Mouse (Mus musculus) CH12.LX (cell line): ENCODE results near the gene Olfr685. TPM values are rescaled to one million over a fixed set of nuclear protein-coding genes. Genes with fewer than 3 reads are reported as not detected.

Experiments
- DNase-seq: peaks from one replicate; pipeline ENCODE4 v3.0.0-alpha.2; 2013; ENCODE audit errors: extremely low read depth
- H3K27ac ChIP-seq: 2 replicates; pipeline ENCODE4 v1.5.1; 2012; ENCODE audit warnings: low read depth, mild to moderate bottlenecking, control low read depth, moderate library complexity; ENCODE audit not compliant: insufficient read depth
- H3K27me3 ChIP-seq: replicated peaks from 2 replicates; pipeline ENCODE3; 2012; ENCODE audit warnings: inconsistent platforms
- H3K36me3 ChIP-seq, 2 experiments: replicated peaks in 1 of 2; 2 replicates each; pipeline versions ENCODE3 to v1.6.1; 2012; ENCODE audit warnings: inconsistent platforms in 1 of 2, low read length in 1 of 2, mild to moderate bottlenecking in 1 of 2, mixed read lengths in 1 of 2, moderate library complexity in 1 of 2; ENCODE audit not compliant: control insufficient read depth in 1 of 2, insufficient read depth in 1 of 2
- H3K4me1 ChIP-seq, 2 experiments: 2 replicates each; pipeline ENCODE4 v1.6.1; 2012; ENCODE audit warnings: inconsistent platforms in 1 of 2, moderate library complexity in 1 of 2; ENCODE audit not compliant: insufficient read depth in 2 of 2, control insufficient read depth in 1 of 2
- H3K4me2 ChIP-seq: 2 replicates; pipeline ENCODE4 v1.6.1; 2012; ENCODE audit warnings: low read depth, mild to moderate bottlenecking, control low read depth; ENCODE audit not compliant: poor library complexity, insufficient read depth, severe bottlenecking
- H3K4me3 ChIP-seq, 3 experiments: fragments of 150-350 bp in 1 of 3; sonication (generic) in 1 of 3; replicated peaks in 1 of 3; 2 replicates each; pipeline versions ENCODE3 to v1.5.1; 2011 to 2012; ENCODE audit warnings: low read depth in 2 of 3, low read length in 2 of 3, mild to moderate bottlenecking in 2 of 3, moderate library complexity in 2 of 3, control low read depth in 1 of 3, improper control_type of control experiment in 1 of 3, inconsistent platforms in 1 of 3, mixed read lengths in 1 of 3; ENCODE audit not compliant: poor library complexity in 1 of 3
- H3K79me2 ChIP-seq: replicated peaks from 2 replicates; pipeline ENCODE4 v1.6.1; 2012; ENCODE audit warnings: mild to moderate bottlenecking, moderate library complexity; ENCODE audit not compliant: control insufficient read depth, poor library complexity, insufficient read depth, severe bottlenecking; ENCODE audit errors: extremely low read depth
- H3K9ac ChIP-seq: 2 replicates; pipeline ENCODE4 v1.6.1; 2012; ENCODE audit warnings: low read depth, mild to moderate bottlenecking, control low read depth, moderate library complexity; ENCODE audit not compliant: insufficient read depth
- H3K9me3 ChIP-seq: replicated peaks from 2 replicates; pipeline ENCODE3; 2012; ENCODE audit warnings: low read length, inconsistent platforms, mixed read lengths
- CTCF ChIP-seq, 2 experiments: IDR thresholded peaks in 1 of 2; conservative IDR thresholded peaks in 1 of 2; 2 replicates each; pipeline ENCODE4 v1.5.1; 2011 to 2012; ENCODE audit warnings: low read depth in 2 of 2, low read length in 2 of 2, improper control_type of control experiment in 1 of 2, inconsistent platforms in 1 of 2, mild to moderate bottlenecking in 1 of 2, moderate library complexity in 1 of 2
- E2F4 ChIP-seq: IDR thresholded peaks from 2 replicates; pipeline ENCODE4 v1.6.1; 2011; ENCODE audit warnings: low read depth, low read length, improper control_type of control experiment; ENCODE audit not compliant: insufficient replicate concordance
- ELF1 ChIP-seq: IDR thresholded peaks from 2 replicates; pipeline ENCODE4 v1.6.1; 2014; ENCODE audit warnings: low read depth, mild to moderate bottlenecking, inconsistent platforms, low read length, improper control_type of control experiment
- ETS1 ChIP-seq: conservative IDR thresholded peaks from 2 replicates; pipeline ENCODE4 v1.6.1; 2012; ENCODE audit warnings: low read depth, mild to moderate bottlenecking, inconsistent platforms, low read length, improper control_type of control experiment, moderate library complexity
- HCFC1 ChIP-seq: IDR thresholded peaks from 2 replicates; pipeline ENCODE4 v1.6.1; 2012; ENCODE audit warnings: low read depth, mild to moderate bottlenecking, inconsistent platforms, low read length, improper control_type of control experiment
- JUN ChIP-seq: IDR thresholded peaks from 2 replicates; pipeline ENCODE4 v1.6.1; 2011; ENCODE audit warnings: low read depth, mild to moderate bottlenecking, low read length, improper control_type of control experiment, moderate library complexity; ENCODE audit not compliant: insufficient read depth
- KAT2A ChIP-seq: IDR thresholded peaks from 2 replicates; pipeline ENCODE4 v1.6.1; 2012; ENCODE audit warnings: low read length, improper control_type of control experiment, inconsistent platforms; ENCODE audit not compliant: insufficient replicate concordance
- MAX ChIP-seq: IDR thresholded peaks from 2 replicates; pipeline ENCODE4 v1.6.1; 2011; ENCODE audit warnings: low read length, improper control_type of control experiment
- MEF2A ChIP-seq: IDR thresholded peaks from 2 replicates; pipeline ENCODE4 v1.6.1; 2014; ENCODE audit warnings: low read depth, mild to moderate bottlenecking, inconsistent platforms, low read length, improper control_type of control experiment, borderline replicate concordance
- MXI1 ChIP-seq: IDR thresholded peaks from 2 replicates; pipeline ENCODE4 v1.6.1; 2011; ENCODE audit warnings: mild to moderate bottlenecking, low read depth, low read length, improper control_type of control experiment
- NRF1 ChIP-seq: IDR thresholded peaks from 2 replicates; pipeline ENCODE4 v1.6.1; 2014; ENCODE audit warnings: low read depth, mild to moderate bottlenecking, inconsistent platforms, low read length, improper control_type of control experiment, moderate library complexity
- RAD21 ChIP-seq: IDR thresholded peaks from 2 replicates; pipeline ENCODE4 v1.6.1; 2011; ENCODE audit warnings: low read depth, mild to moderate bottlenecking, low read length, improper control_type of control experiment, moderate library complexity
- SIN3A ChIP-seq: IDR thresholded peaks from 2 replicates; pipeline ENCODE4 v1.6.1; 2012; ENCODE audit warnings: low read length, improper control_type of control experiment, inconsistent platforms
- SMC3 ChIP-seq: IDR thresholded peaks from 2 replicates; pipeline ENCODE4 v1.6.1; 2011; ENCODE audit warnings: low read depth, low read length, improper control_type of control experiment
- UBTF ChIP-seq: IDR thresholded peaks from 2 replicates; pipeline ENCODE4 v1.6.1; 2012; ENCODE audit warnings: low read depth, mild to moderate bottlenecking, inconsistent platforms, low read length, improper control_type of control experiment, moderate library complexity
- ZMIZ1 ChIP-seq: IDR thresholded peaks from 2 replicates; pipeline ENCODE4 v1.6.1; 2012; ENCODE audit warnings: low read depth, mild to moderate bottlenecking, inconsistent platforms, low read length, improper control_type of control experiment
- ZNF384 ChIP-seq: IDR thresholded peaks from 2 replicates; pipeline ENCODE4 v1.6.1; 2012; ENCODE audit warnings: low read depth, low read length, improper control_type of control experiment, inconsistent platforms
- dilution Hi-C: fragments of 300-500 bp; cut with MboI; formaldehyde crosslinking; loops from 2 replicates; pipeline ENCODE4 v1.14.3; 2020; ENCODE audit warnings: low sequenced_read_pairs; ENCODE audit not compliant: extremely low pct_unique_long_range_greater_than_20kb, extremely low pct_ligation_motif_present
- in situ Hi-C: fragments of 300-500 bp; cut with MboI; formaldehyde crosslinking; loops from 3 replicates; pipeline ENCODE4 v1.14.3; 2019; ENCODE audit warnings: low sequenced_read_pairs, low pct_ligation_motif_present, low pct_unique_long_range_greater_than_20kb, mixed read lengths
- polyA plus RNA-seq: library from polyadenylated mRNA; unstranded; fragments of >175 nt; gene quantifications from 2 replicates; pipeline ENCODE4 v1.2.1, GENCODE M21; 2012; ENCODE audit warnings: low read depth; ENCODE audit not compliant: insufficient read length
- total RNA-seq, 2 experiments: library from RNA; depleted of rRNA; stranded (reverse); fragments of 300-350 nt in 1 of 2; fragments of >200 nt in 1 of 2; gene quantifications; 2 replicates each; pipeline ENCODE4 v1.2.3; 2012 to 2014

Gene Olfr685
- total and polyA plus RNA-seq, 3 experiments: not detected

- Histone ChIP-seq H3K4me1 (no peaks in the 10 kb centered on the region), H3K9ac (no peak overlapping the region), H3K79me2 (no peaks in the 10 kb centered on the region), H3K4me3 (no peak overlapping the region), H3K36me3 (no peaks in the 10 kb centered on the region), H3K9me3 (no peaks in the 10 kb centered on the region), H3K27ac (no peak overlapping the region), H3K27me3 (no peaks in the 10 kb centered on the region), H3K4me2 (no peak overlapping the region)
- no peak for DNase-seq
- TF ChIP-seq SIN3A (no peak), KAT2A (no peak), HCFC1 (no peak), MEF2A (no peak), MXI1 (no peak), UBTF (no peak), ETS1 (no peak), CTCF (conservative IDR thresholded peaks at IDR 0.05 in 1 of 2, IDR thresholded peaks at IDR 0.05 in 1 of 2; ENCODE audit: low read depth in 2 of 2, low read length in 2 of 2) (no peak), MAX (no peak), JUN (no peak), E2F4 (no peak), ZMIZ1 (no peak), NRF1 (no peak), ELF1 (no peak), SMC3 (no peak)
- in situ Hi-C loops (no loop called here), dilution Hi-C loops (no loop called here)
These were observed 40.9 kb upstream of the Olfr685 start for GRCm38 (mm10) chr7:105226703-105227102.

DNA sequence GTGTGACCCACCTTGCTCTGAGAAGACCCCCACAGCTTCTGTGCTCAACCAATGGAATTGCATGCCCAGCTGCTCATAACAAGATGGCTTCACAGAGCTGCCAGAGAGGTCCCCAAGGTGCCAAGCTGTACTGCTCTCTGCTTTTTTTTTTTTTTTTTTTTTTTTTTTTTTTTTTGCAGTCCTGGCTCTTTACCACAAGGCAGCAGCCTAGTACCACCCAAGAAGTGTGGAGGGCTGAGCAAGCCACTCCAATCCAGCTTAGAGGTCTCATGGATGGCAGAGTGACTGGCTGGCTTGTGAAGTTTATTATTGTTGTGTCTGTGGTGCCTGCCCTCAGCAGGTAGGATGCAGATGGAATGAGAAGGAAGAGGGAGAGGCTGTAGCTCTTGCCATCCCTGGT is 40.3 kb upstream of the Olfr685 start:
- Histone ChIP-seq H3K9ac (no peak overlapping the region), H3K4me3 (no peak overlapping the region), H3K4me1 (no peaks in the 10 kb centered on the region), H3K27me3 (no peaks in the 10 kb centered on the region), H3K27ac (no peak overlapping the region), H3K4me2 (no peak overlapping the region), H3K36me3 (no peaks in the 10 kb centered on the region), H3K9me3 (no peaks in the 10 kb centered on the region), H3K79me2 (no peaks in the 10 kb centered on the region)
- dilution Hi-C loops: no loop called here
- DNase-seq: no peak
- TF ChIP-seq ZNF384 (peak; percentile 83), MXI1 (no peak), SIN3A (no peak), RAD21 (no peak), MEF2A (no peak), ZMIZ1 (no peak)
- in situ Hi-C loops: no loop called here
